ENCODE assay signal across 8 mouse cellular contexts in genomic region chr7:18957569-18958383, GRCm38 (mm10). TPM values are rescaled to one million over a fixed set of nuclear protein-coding genes. Genes with fewer than 3 reads are reported as not detected.
DNase-seq lines count a peak whose midpoint lies in the region; ATAC-seq lines count a peak whose summit lies in the region.

No protein-coding gene starts in this region.

- peak overlapping the region; percentile 99 for H3K4me2 ChIP-seq in embryonic facial prominence, embryonic 11.5 days (ENCODE audit: low read depth, low read length)
- H3K4me2 ChIP-seq in heart, embryonic 12.5 days = peak overlapping the region; percentile 96
- peak overlapping the region; percentile 75 for H3K4me2 ChIP-seq in liver, embryonic 13.5 days
- H3K4me2 ChIP-seq in neural tube, embryonic 11.5 days (ENCODE audit: low read depth) = peak overlapping the region; percentile 82

- peak; percentile 54 for DNase-seq in CD4-positive, CD25-positive, alpha-beta regulatory T cell, adult 2 months (ENCODE audit: low read depth, low spot score)
- DNase-seq in adrenal gland, adult 8-10 months = peak; percentile 53
- peak; percentile 64 for DNase-seq in embryonic facial prominence, embryonic 11.5 days (ENCODE audit: low spot score)
- DNase-seq in kidney, adult 9 months = peak; percentile 50
- DNase-seq in liver, embryonic 13.5 days = no peak
- peak; percentile 70 for DNase-seq in neural tube, embryonic 11.5 days (ENCODE audit: low spot score)
- peak; percentile 6 to 13 for DNase-seq in thymus, postnatal 36 days

- under 1% methylated on average over 95 of the region's 107 CpGs for WGBS in embryonic facial prominence, embryonic 11.5 days
- WGBS in heart, embryonic 12.5 days = under 1% methylated on average over 107 of the region's 107 CpGs
- under 1% methylated on average over 82 of the region's 107 CpGs for WGBS in liver, embryonic 13.5 days (ENCODE audit: insufficient replicate concordance)
- whole genome bisulfite sequencing in neural tube, embryonic 11.5 days = under 1% methylated on average over 78 of the region's 107 CpGs

- H3K27me3 ChIP-seq in embryonic facial prominence, embryonic 11.5 days (ENCODE audit: control insufficient read depth, insufficient read depth, low read length) = peaks cover 54% of the 10 kb centered on the region
- H3K27me3 ChIP-seq in heart, embryonic 12.5 days (replicated peaks) = peaks cover 52% of the 10 kb centered on the region
- peaks cover 83% of the 10 kb centered on the region for H3K27me3 ChIP-seq in liver, embryonic 13.5 days
- H3K27me3 ChIP-seq in neural tube, embryonic 11.5 days (ENCODE audit: control insufficient read depth, insufficient read depth, low read length) = peaks cover 24% of the 10 kb centered on the region

- H3K4me3 ChIP-seq in embryonic facial prominence, embryonic 11.5 days (ENCODE audit: low read depth, low read length) = peak overlapping the region; percentile 46
- H3K4me3 ChIP-seq in heart, embryonic 12.5 days = peak overlapping the region; percentile 67
- H3K4me3 ChIP-seq in liver, embryonic 13.5 days (replicated peaks) = peak overlapping the region; percentile 59
- H3K4me3 ChIP-seq in neural tube, embryonic 11.5 days (ENCODE audit: low read depth, low read length) = peak overlapping the region; percentile 43

- H3K9me3 ChIP-seq in embryonic facial prominence, embryonic 11.5 days (replicated peaks; ENCODE audit: control insufficient read depth, low read length) = no peaks in the 10 kb centered on the region
- no peaks in the 10 kb centered on the region for H3K9me3 ChIP-seq in heart, embryonic 12.5 days (replicated peaks)
- H3K9me3 ChIP-seq in liver, embryonic 13.5 days (replicated peaks) = no peaks in the 10 kb centered on the region
- no peaks in the 10 kb centered on the region for H3K9me3 ChIP-seq in neural tube, embryonic 11.5 days (ENCODE audit: control insufficient read depth, low read length)

- H3K4me1 ChIP-seq in embryonic facial prominence, embryonic 11.5 days (ENCODE audit: control insufficient read depth, insufficient read depth, low read length) = peaks cover 5% of the 10 kb centered on the region
- H3K4me1 ChIP-seq in heart, embryonic 12.5 days (replicated peaks) = peaks cover 19% of the 10 kb centered on the region
- peaks cover 22% of the 10 kb centered on the region for H3K4me1 ChIP-seq in liver, embryonic 13.5 days (replicated peaks)
- H3K4me1 ChIP-seq in neural tube, embryonic 11.5 days (ENCODE audit: control insufficient read depth, insufficient read depth, low read length) = peaks cover 17% of the 10 kb centered on the region

- H3K36me3 ChIP-seq in embryonic facial prominence, embryonic 11.5 days (replicated peaks; ENCODE audit: control insufficient read depth, insufficient read depth, low read depth, low read length) = no peaks in the 10 kb centered on the region
- no peaks in the 10 kb centered on the region for H3K36me3 ChIP-seq in heart, embryonic 12.5 days
- no peaks in the 10 kb centered on the region for H3K36me3 ChIP-seq in liver, embryonic 13.5 days
- H3K36me3 ChIP-seq in neural tube, embryonic 11.5 days (ENCODE audit: control insufficient read depth, insufficient read depth, low read length) = peaks cover 2% of the 10 kb centered on the region; the same call in 1 of the 2 replicates

- peak overlapping the region; percentile 57 for H3K9ac ChIP-seq in embryonic facial prominence, embryonic 11.5 days (replicated peaks; ENCODE audit: low read length)
- peak overlapping the region; percentile 76 for H3K9ac ChIP-seq in heart, embryonic 12.5 days
- H3K9ac ChIP-seq in liver, embryonic 13.5 days = peak overlapping the region; percentile 45; the same call in 1 of the 2 replicates
- peak overlapping the region; percentile 58 for H3K9ac ChIP-seq in neural tube, embryonic 11.5 days (ENCODE audit: low read length)

- ATAC-seq in embryonic facial prominence, embryonic 11.5 days (replicated peaks; ENCODE audit: insufficient number of reproducible peaks, low FRiP score, low TSS enrichment, low read depth) = peak; percentile 20; the same call in 1 of the 2 replicates
- ATAC-seq in heart, embryonic 12.5 days (ENCODE audit: insufficient number of reproducible peaks, low FRiP score) = peak; percentile 81
- ATAC-seq in liver, embryonic 13.5 days (ENCODE audit: low read depth) = peak; percentile 58
- ATAC-seq in neural tube, embryonic 11.5 days (ENCODE audit: insufficient read depth, low FRiP score, low TSS enrichment) = peak; percentile 53

- H3K27ac ChIP-seq in embryonic facial prominence, embryonic 11.5 days (replicated peaks; ENCODE audit: low read depth, low read length) = no peak overlapping the region
- H3K27ac ChIP-seq in heart, embryonic 12.5 days (ENCODE audit: poor library complexity, severe bottlenecking) = 0 out of 2 replicates have a peak overlapping the region, but pooled peaks have one; percentile 30
- H3K27ac ChIP-seq in liver, embryonic 13.5 days = no peak overlapping the region
- peak overlapping the region; percentile 73 for H3K27ac ChIP-seq in neural tube, embryonic 11.5 days (ENCODE audit: low read depth, low read length)

RNA-seq across cellular contexts. Expression of gene Nanos2, which starts 29.4 kb away (rescaled TPM):
- total RNA-seq in adrenal gland, adult 8-10 months (2022) = not detected
- polyA plus RNA-seq in embryonic facial prominence, embryonic 11.5 days (2014; fragmentation: Nextera tagmentation; extraction: Ambion mirVana) = not detected in 2 replicates
- polyA plus RNA-seq in heart, embryonic 12.5 days (2016; fragmentation: Nextera tagmentation; extraction: Ambion mirVana) = not detected in 2 replicates
- not detected in 2 replicates for polyA plus RNA-seq in liver, embryonic 13.5 days (2015; fragmentation: Nextera tagmentation; extraction: Ambion mirVana)
- 0.29 TPM in 1 of 2 replicates, not detected in the other for polyA plus RNA-seq in neural tube, embryonic 11.5 days (2014; fragmentation: Nextera tagmentation; extraction: Ambion mirVana)

RNA-seq across cellular contexts. Expression of gene Nova2, which starts 32.1 kb away (rescaled TPM):
- 1 to 10 TPM; 5.6 to 9.2 (median 7.1) TPM for total RNA-seq in adrenal gland, adult 8-10 months (2022)
- polyA plus RNA-seq in embryonic facial prominence, embryonic 11.5 days (2014; fragmentation: Nextera tagmentation; extraction: Ambion mirVana) = 1.4 and 1.7 TPM in 2 replicates
- polyA plus RNA-seq in heart, embryonic 12.5 days (2016; fragmentation: Nextera tagmentation; extraction: Ambion mirVana) = 0.60 and 0.64 TPM in 2 replicates
- 0.08 TPM in 2 replicates for polyA plus RNA-seq in liver, embryonic 13.5 days (2015; fragmentation: Nextera tagmentation; extraction: Ambion mirVana)
- 8.2 and 10.0 TPM in 2 replicates for polyA plus RNA-seq in neural tube, embryonic 11.5 days (2014; fragmentation: Nextera tagmentation; extraction: Ambion mirVana)

RNA-seq across cellular contexts. Expression of gene Mypop, which starts 33.3 kb away (rescaled TPM):
- total RNA-seq in adrenal gland, adult 8-10 months (2022) = 10 to 100 TPM; 11.4 to 18.0 (median 15.5) TPM
- polyA plus RNA-seq in embryonic facial prominence, embryonic 11.5 days (2014; fragmentation: Nextera tagmentation; extraction: Ambion mirVana) = 4.3 and 5.3 TPM in 2 replicates
- 2.7 and 3.0 TPM in 2 replicates for polyA plus RNA-seq in heart, embryonic 12.5 days (2016; fragmentation: Nextera tagmentation; extraction: Ambion mirVana)
- polyA plus RNA-seq in liver, embryonic 13.5 days (2015; fragmentation: Nextera tagmentation; extraction: Ambion mirVana) = 0.37 and 0.82 TPM in 2 replicates
- polyA plus RNA-seq in neural tube, embryonic 11.5 days (2014; fragmentation: Nextera tagmentation; extraction: Ambion mirVana) = 4.4 and 4.7 TPM in 2 replicates

RNA-seq across cellular contexts. Expression of gene Irf2bp1, which starts 46.1 kb away (rescaled TPM):
- 10 to 100 TPM; 49.0 to 52.8 (median 50.9) TPM for total RNA-seq in adrenal gland, adult 8-10 months (2022)
- polyA plus RNA-seq in embryonic facial prominence, embryonic 11.5 days (2014; fragmentation: Nextera tagmentation; extraction: Ambion mirVana) = 27.9 and 28.3 TPM in 2 replicates
- 21.3 and 22.8 TPM in 2 replicates for polyA plus RNA-seq in heart, embryonic 12.5 days (2016; fragmentation: Nextera tagmentation; extraction: Ambion mirVana)
- polyA plus RNA-seq in liver, embryonic 13.5 days (2015; fragmentation: Nextera tagmentation; extraction: Ambion mirVana) = 9.2 and 9.3 TPM in 2 replicates
- polyA plus RNA-seq in neural tube, embryonic 11.5 days (2014; fragmentation: Nextera tagmentation; extraction: Ambion mirVana) = 27.2 and 31.4 TPM in 2 replicates

RNA-seq across cellular contexts. Expression of gene Ccdc61, which starts 47.6 kb away (rescaled TPM):
- total RNA-seq in adrenal gland, adult 8-10 months (2022) = 10 to 100 TPM; 12.6 to 18.4 (median 14.0) TPM
- polyA plus RNA-seq in embryonic facial prominence, embryonic 11.5 days (2014; fragmentation: Nextera tagmentation; extraction: Ambion mirVana) = 22.6 and 26.5 TPM in 2 replicates
- polyA plus RNA-seq in heart, embryonic 12.5 days (2016; fragmentation: Nextera tagmentation; extraction: Ambion mirVana) = 23.3 and 24.0 TPM in 2 replicates
- polyA plus RNA-seq in liver, embryonic 13.5 days (2015; fragmentation: Nextera tagmentation; extraction: Ambion mirVana) = 10.7 and 12.3 TPM in 2 replicates
- 25.5 and 26.2 TPM in 2 replicates for polyA plus RNA-seq in neural tube, embryonic 11.5 days (2014; fragmentation: Nextera tagmentation; extraction: Ambion mirVana)

Comparison
In these comparisons a context has a peak if more than half of its experiments do, and no peak if none do; other contexts are left out.
1. ATAC-seq: peak in every context shown above with its lines; median percentile 81 in heart, embryonic 12.5 days; 58 in liver, embryonic 13.5 days; 53 in neural tube, embryonic 11.5 days; 20 in embryonic facial prominence, embryonic 11.5 days.
2. H3K27ac ChIP-seq: peak in heart, embryonic 12.5 days (single experiment) and neural tube, embryonic 11.5 days (single experiment); none in embryonic facial prominence, embryonic 11.5 days (single experiment) and liver, embryonic 13.5 days (single experiment).
3. Peak in every context shown above with its lines, with median percentiles within 50 percentile points of each other: H3K4me2 ChIP-seq, H3K4me3 ChIP-seq and H3K9ac ChIP-seq.